Mouse (Mus musculus) naive thymus-derived CD4-positive, alpha-beta T cell, adult 2 months (primary cell): Measurements from ENCODE around the gene Ak9.

ENCODE experiments used
- DNase-seq: peaks from one replicate; pipeline ENCODE4 v3.0.0-alpha.2; 2011; ENCODE audit warnings: low read depth

Gene Ak9

DNA sequence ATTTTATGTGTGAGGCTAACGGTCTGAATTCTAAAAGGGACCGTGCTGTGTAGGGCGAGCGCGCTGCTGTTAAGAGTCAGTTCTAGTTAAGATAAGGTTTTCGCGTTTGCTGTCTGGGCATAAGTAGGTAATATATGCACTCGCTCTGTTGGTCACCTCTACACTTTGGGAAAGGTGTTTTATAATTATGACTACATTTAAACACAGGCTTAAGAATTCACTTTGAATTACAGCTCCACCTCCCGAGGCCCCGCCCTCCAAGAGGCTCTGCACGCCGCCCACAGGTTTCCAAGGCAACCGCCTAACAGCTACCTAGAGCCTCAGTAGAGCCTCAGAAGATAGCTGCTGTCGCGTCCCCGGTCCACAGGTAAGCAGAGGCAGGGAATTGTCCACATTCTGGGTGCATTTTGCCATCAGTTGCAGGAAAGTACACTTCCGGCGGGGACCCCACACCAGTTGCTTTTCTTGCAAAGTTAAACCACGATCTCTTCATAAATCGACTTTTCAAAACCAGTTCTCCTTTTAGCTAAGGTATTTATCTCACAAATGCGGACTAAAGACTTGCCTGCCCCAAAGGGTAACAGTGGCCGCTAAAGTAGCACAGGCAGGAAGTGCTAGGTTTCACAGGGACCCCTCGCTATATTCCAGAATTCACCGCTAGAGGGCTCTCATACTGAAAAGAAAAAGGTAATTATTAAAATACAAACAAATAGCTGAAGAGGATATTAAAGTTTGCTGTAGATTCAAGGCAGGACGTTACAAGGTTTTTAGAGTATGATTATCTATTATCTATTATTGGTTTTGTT is at the start of gene Ak9:
Gene Ak9, plus strand, starts transcription at position 342 of the 806 bp plus-strand sequence.
- peak; percentile 96 for DNase-seq

GRCm38 (mm10) chr10:41260243-41261006 is 43.4 kb upstream of the Ak9 start:
- DNase-seq: no peak

- no peak for DNase-seq
These were observed 42.6 kb upstream of the Ak9 start for GRCm38 (mm10) chr10:41261218-41261617.

DNA sequence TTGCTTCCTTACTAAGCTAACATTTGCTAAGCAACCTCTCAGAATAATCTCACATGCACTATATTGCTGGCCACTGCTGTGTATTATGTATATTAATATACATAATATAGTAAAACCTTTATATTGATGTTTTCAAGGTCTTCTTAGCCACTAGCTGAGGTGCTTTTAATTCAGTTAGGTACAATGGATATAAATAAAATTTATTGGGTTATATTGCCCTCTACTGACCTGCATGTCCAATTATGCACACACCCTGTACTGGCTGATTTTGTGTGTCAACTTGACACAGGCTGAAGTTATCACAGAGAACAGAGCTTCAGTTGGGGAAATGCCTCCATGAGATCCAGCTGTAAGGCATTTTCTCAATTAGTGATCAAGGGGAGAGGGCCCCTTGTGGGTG is 41.9 kb upstream of the Ak9 start:
- no peak for DNase-seq

DNA sequence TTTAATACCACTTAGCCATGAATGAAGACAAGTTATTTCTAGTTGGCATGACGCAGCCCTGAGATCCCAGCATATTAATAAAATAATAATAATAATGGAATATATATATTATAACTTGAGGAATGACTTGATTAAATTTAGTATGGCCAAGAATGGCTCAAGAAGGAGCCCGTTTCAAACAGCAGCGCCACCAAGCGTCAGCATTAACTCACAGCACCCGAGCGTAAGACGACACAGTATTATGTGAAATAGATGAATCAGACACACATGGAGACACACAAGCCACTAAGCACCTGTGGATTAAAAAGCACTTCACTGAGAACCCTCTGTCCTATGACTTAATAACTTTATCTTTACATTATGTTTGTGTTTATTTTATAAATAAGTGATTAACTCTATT is 31.9 kb upstream of the Ak9 start:
- DNase-seq: no peak

DNA sequence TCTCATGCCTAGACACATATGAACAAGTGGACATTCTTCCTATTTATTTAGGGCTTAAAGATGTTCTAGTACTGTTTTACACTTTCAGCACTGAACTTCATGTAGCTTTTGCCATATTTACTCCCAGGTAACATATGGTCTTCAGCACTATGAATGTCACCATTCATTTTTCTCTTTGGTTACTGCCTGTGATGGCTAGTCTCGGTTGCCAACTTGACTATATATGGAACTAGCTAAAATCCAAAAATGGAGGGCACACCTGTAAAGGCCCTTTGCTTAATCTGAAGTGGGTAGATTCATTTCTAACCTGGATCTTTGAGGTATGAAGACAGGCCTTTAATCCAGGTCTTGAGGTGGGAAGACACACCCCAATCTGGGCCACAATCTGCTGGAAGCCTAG is 28.9 kb upstream of the Ak9 start:
- DNase-seq: no peak

DNA sequence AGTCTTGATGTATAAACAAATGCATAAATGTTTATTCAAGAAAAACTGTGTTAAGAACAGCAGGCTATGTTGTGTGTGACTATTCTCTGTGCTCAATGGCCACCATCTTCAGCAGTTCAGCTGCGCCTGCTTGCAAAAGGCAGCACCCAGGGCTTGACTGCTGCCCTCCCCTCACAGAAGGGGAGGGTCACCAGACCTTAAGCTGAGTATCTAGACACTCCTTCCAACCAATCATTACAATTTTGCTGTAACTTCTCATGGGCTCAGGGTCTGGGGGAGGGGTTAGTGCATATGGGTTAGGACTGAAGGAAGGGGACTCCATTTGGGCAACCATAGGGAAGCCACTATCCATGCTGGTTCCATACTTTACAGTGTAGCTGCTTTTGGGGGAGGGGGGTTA is 25.0 kb upstream of the Ak9 start:
- no peak for DNase-seq

- no peak for DNase-seq
These were observed 23.6 kb upstream of the Ak9 start for GRCm38 (mm10) chr10:41280177-41280576.

DNA sequence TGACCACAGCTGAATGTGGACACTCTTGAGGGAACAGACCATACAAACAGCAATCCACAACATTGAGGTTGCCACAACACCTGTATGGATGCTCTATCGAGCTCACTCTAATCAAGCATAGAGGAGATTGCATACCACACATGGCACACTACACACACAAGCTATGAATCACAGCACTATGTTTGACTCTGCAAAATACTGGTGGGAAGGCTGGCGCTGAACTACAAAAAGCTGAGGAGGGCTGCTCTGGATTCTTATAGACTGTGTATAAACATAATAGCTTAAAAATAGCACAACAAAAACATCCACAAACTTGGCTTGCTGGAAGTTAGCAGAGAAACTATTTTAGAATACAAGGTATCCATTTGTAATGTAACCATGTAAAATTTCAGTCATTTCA is 23.0 kb upstream of the Ak9 start:
- no peak for DNase-seq

GRCm38 (mm10) chr10:41282086-41282485 is 21.7 kb upstream of the Ak9 start:
- DNase-seq: no peak

GRCm38 (mm10) chr10:41287618-41288017 is 16.2 kb upstream of the Ak9 start:
- no peak for DNase-seq

DNA sequence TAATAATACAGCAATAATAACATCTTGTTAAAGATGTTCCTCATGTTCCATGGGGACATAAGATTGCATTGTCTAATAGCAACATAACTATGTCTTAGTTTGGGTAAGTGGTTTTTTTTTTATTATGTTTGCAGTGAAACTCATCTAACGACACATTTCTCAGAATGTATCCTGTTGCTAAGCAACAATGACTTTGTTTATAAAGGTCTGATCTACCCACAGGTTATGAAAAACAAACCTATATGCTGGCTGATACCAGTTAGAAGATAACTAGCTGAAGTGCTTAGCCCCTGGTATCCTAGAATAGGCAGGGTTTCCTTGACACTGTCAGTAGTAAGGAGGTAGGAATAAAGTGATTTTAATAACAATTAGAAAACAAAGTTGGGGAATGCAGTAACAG is 15.7 kb upstream of the Ak9 start:
- DNase-seq: peak; percentile 40

- peak; percentile 83 for DNase-seq
These were observed 14.9 kb upstream of the Ak9 start for GRCm38 (mm10) chr10:41288771-41289415.

DNA sequence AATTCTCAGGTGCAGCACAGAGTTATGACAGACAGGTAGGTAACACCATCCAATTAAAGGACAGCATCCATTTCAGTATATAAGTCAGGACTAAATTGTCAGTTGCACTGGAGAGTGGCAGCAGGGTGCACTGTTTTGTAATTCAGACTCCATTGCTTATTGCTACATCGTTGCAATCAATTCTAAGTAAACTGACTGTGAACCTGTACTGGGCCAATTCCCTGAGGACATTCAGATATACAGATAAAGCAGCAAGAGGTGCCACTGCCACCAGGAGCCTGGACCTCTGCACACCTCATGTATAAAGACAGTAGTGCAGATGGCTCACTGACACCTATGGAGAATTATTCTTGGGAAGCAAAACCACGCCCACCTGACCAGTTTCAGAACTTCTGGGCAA is 12.8 kb upstream of the Ak9 start:
- DNase-seq: no peak

DNA sequence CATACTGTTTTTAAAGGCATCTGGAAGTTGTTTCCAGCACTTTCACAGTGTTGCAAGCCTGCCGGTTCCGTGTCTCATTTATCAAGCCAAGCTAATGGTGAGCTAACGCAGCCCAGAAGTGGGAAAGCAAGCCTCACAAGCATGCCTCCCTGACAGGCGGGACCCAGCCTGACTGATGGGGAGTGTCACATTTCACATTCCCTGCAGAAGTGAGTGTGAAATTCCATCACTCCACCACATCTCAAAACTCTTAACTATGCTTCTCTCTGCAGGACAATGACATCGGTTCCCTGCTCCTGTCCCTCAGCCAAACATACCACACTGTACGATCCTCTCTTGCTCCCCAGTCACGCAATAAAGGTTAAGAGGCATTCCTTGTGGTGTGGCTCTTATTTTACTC is 10.8 kb upstream of the Ak9 start:
- DNase-seq: no peak

- no peak for DNase-seq
These were observed 9.0 kb upstream of the Ak9 start for GRCm38 (mm10) chr10:41294734-41295133.

- DNase-seq: peak; percentile 15
These were observed 8.6 kb upstream of the Ak9 start for GRCm38 (mm10) chr10:41295145-41295544.

GRCm38 (mm10) chr10:41300161-41300560 is 3.6 kb upstream of the Ak9 start:
- DNase-seq: no peak

DNA sequence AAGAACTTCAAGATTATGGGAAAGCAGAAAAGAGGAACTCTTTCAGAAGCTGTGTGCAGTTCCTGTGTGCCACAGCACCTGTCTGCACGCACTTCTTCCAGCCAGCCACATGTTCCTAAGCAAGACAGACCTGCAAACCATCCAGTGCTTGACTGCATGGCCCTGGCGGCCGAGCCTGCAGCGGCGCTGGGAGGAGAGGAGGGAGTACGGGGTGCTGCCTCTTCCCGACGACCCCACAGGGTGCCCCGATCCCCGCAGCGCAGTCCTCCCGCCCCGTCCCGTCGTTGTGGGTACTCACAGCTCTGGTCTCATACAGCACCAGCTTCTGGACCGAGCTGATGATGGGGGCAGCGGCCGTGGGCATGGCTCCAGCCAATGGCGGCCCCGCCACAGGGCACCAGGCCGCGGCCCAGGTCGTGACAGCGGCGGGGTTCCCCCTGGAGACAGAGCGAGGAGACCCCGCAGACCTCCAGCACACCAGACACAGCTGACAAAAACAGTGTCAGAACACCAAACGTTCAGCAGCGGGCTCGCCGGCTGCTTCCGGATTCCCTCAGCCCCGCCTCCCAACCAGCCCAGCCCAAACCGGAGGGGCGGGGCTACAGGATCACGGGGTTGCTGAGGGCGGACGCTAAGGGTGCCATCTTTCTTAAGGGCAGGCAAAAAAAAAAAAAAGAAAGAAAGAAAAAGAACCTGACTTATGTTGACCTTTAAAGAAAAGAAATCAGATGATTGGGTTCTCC is 920 bp upstream of the Ak9 start, which contains the start of gene Fig4:
Gene Fig4, minus strand, starts transcription at position 572 of the 743 bp plus-strand sequence.
- peak; percentile 96 for DNase-seq

DNA sequence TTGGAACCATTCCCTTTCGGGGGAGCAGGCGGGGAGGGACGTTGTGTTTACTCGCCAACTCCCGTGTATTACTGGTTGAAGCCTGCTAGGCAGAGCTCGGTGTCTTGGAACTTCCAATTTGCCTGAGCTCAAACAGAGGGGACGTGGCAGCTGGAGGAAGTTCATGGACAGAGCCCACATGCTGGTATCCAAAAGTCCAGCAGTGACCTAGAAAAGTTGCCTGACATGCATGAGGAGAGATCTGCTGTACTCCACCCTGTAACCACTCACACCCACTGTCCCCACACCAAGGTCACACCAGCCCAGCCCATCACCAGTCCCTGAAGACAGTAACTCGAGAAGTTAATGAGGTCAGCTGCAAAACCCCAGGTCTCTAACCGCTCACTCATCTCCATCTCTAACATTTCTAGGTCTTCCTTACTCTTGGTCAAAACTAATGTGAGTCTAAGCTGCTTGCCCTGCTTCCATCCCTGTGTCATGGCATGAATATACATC is 1.2 kb downstream of the Ak9 start:
- no peak for DNase-seq

DNA sequence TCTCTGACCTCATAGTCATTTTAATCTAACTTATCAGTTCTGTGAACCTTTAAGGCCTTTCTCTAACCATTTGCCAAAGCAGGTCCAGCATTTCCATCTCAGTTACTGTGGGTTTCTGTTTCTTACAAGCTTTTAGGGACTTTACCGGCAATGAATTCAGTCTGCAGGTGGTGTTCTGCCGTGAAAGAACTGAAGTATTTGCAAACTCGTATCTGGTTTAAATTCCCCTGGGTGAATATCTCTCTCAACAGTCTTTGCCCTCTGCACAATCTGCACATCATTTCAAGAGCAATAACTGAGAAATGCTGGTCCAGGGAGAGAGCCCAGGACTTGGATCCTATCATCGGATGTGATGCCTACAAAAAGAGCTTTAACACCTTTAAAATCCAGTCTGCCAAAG is 4.4 kb downstream of the Ak9 start:
- no peak for DNase-seq

GRCm38 (mm10) chr10:41315866-41316265 is 12.1 kb downstream of the Ak9 start:
- DNase-seq: no peak
